Mouse (Mus musculus): ENCODE measurements around the gene Grid1. TPM values are rescaled to one million over a fixed set of nuclear protein-coding genes. Genes with fewer than 3 reads are reported as not detected.
A peak's percentile ranks its signal among the peaks of the same experiment; 100 is the strongest.

Grid1 gene
- polyA plus RNA-seq (2015; fragmentation: Nextera tagmentation; extraction: Ambion mirVana): 0.05 and 0.08 TPM in 2 replicates

DNA sequence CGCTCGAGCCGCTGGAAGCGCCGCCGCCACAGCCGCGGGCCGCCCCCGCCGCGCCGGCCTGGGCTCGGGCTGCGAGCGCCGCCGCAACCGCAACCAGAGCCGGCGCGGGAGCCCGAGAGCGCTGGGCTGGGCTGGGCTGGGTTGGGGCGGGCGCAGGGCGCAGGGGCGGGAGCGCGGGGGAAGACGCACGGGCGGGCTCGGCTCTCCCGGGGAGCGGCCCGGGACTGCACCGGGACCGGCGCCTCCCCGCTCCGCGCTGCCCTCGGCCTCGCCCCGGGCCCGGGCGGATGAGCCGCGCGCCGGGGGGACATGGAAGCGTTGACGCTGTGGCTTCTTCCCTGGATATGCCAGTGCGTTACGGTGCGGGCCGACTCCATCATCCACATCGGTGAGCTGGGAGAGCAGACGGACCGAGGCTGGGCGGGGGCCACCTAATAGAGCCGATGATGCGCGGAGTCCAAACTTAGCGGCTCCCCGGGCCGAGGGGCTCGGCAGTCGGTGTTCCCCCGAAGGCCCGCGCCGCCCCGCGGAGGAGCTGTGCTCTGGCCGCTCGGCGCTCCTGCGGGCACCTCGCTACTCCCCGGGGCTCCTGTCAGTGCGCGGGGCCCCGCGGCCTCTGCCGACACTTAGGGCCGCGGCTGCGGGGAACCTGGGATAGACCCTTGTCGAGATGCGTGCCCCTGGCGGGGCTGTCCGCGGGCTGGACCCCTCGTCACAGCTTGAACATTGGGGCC, at the start of gene Grid1:
TSS of gene Grid1 (plus strand) at position 190 of the 734 bp plus-strand sequence.
- DNase-seq (ENCODE audit: low spot score): no peak

DNA sequence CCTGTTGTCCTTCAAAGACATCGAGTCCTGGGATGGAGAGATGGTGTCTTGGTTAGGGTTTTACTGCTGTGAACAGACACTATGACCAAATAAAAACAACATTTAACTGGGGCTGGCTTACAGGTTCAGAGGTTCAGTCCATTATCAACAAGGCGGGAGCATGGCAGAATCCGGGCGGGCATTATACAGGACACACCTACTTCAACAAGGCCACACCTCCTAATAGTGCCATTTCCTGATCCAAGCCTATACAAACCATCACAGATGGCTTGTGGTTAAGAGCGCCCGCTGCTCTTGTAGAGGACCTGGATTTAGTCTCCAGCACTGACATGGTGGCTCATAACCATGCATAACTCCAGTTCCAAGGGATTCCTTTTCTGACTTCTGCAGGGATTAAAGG, 49.4 kb upstream of the Grid1 start:
- DNase-seq (ENCODE audit: low spot score): no peak

DNA sequence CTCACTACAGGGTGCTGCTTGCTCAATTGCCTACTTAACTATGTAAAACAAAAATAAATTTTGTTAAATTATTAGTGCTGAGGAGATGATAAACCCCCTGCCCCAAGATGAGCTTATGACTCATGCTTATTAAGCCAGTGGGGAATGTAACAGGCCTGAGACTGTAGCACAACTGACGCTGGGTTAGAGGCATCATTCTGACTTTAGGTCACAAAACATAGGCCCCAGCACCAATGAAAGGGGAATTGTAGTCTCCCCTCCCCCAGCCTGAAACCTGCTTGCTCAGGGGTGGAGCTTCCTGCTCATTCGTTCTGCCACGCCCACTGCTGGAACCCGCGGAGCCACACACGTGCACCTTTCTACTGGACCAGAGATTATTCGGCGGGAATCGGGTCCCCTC, 48.3 kb upstream of the Grid1 start:
- DNase-seq (ENCODE audit: low spot score): peak; percentile 64

DNA sequence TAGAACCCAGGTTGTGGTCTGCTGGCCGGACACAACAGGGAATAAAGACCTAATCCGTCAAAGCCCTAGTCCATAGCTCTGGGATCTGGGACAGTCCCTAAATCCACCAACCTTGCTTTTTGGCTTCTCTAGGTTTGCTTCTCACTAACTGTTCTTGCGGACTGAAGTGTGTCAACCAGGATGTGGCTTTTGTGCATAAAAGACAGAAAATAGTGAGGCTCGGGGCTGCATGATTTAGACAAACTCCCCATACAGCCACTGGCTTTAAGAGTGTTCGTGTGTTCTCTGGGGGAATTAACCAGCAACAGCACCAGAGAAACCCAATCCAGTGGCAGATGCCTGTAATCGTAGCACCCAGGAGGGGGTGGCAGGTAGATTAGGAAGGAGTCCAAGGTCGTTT, 47.8 kb upstream of the Grid1 start:
- DNase-seq (ENCODE audit: low spot score): peak; percentile 76

DNA sequence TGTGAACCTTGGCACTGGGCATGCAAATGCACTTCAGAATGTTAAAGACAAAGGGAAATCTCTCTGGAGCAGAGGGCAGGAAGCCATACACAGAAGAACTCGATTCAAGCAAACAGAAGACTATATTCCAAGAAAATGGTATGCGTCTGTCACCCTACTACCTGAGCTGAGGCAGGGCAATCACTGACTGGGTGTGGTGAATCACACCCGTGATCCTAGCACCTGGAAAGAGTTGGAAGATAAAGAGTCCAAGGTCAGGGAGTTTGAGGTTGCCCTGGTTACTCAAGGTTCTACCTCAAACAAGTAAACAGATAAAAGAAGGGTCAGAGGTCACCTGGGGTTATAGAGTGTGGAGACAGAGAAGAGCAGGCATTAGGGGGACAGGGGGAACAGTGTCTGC, 46.2 kb upstream of the Grid1 start:
- no peak for DNase-seq (ENCODE audit: low spot score)

DNA sequence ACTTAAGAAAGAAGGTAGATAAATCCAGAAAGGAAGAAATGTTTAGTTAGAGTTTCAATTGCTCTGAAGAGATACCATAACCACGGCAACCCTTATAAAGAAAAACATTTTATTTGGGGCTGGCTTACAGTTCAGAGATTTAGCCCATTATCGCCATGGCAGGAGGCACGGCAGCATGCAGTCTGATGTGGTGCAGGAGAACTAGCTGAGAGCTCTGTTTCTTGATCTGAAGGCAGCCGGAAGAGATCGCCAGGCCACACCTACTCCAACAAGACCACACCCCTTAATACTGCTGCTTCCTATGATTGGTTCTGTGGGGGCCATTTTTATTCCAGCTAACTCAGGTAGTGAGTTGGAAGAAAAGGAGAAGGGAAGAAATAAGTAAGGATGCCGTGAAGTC, 45.7 kb upstream of the Grid1 start:
- no peak for DNase-seq (ENCODE audit: low spot score)

DNA sequence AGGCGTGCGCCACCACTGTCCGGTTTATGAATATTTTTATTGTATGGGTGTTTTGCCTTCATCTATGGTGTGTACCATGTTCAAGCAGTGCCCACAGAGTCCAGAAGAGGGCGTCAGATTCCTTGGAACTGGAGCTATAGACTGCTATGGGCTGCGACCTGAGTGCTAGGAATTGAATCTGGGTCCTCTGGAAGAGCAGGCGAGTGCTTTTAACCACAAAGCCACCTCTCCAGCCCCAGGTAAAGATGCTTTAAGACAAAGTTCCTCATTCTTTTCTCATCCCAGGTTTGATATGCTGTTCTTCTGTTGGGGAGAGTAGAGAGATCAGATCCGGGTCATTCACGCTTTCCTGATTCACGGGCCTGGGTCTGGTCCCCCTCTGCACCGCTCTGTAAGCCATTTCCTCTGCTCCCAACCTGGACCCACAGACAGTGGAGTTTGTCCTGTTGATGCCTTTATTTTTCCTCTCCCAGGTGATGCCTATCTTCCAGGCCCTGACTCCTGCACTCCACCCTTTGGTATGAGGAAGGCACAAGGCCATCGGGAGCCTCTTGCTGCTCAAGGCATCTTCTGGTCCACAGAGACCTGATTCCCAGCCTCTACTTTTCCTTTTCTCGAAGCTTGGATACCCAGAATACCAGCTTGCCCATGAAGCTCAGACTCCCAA, 43.1 kb upstream of the Grid1 start:
- no peak for DNase-seq (ENCODE audit: low spot score)

DNA sequence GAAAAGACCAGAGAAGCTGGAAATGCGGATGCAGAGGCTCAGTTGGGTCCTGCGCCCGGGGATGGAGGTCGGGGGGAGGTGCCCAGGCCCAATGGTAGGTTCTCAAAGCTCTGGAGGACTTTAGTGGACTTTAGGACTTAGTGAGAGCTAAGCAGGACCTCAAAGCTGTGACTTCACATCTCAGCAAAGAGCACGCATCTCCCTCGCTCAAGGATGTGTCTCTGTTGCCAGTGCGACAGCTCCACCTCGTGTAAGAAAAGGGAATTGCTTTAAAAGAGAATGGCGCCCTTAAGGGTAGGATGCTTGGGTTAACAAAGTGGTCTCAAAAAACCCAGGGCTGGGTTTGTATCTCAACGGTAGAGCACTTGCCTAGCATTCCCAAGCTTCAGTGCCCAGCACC, 42.1 kb upstream of the Grid1 start:
- peak; percentile 88 for DNase-seq (ENCODE audit: low spot score)

DNA sequence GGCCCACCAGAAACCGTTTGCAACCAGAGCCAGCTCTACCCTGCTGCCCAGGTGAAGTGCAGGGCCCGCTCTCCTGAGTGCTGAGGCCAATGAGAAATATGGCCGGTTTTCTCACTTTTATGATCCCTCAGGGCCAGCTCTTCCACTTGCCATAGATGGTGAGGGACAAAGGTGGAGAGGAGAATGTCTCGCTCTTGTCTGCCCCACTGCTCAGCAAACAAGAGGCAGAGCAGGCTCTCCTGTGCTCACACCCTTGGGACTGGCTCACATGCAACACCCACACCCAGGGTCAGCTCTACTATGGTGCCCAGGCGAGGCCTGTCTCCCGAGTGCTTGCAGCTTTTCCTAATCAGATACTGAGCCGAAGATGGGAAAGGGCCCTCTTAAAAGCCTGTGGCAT, 41.1 kb upstream of the Grid1 start:
- no peak for DNase-seq (ENCODE audit: low spot score)

DNA sequence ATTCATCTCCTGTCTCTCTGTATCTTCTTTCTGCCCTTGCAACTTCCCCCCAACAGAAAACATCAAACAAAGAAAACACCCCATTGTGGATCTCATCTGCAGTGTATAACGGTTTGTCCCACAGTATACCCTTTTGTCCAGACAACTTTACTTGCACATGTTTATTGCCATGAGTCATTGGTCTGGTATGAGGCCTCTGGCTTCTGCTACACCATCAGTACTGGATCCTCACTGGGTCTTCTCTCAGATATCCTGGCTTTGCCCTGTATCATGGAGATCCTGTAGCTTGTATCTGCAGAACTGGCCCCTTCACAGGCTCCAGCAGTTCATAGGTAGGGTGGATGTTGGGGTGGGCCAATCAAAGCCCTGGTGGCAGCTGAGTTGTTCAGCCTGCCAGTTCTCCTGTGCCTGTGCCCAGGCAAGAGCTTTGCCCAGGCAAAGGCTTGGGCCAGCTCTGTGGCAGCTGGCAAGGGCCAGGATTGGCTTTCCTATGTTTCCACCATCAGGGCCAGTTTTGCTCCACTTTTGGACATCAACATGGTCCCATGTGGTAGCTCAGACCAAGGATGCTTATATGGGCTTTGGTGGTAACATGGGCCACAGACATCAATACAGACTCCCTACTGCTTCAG, 26.4 kb upstream of the Grid1 start:
- no peak for DNase-seq (ENCODE audit: low spot score)

DNA sequence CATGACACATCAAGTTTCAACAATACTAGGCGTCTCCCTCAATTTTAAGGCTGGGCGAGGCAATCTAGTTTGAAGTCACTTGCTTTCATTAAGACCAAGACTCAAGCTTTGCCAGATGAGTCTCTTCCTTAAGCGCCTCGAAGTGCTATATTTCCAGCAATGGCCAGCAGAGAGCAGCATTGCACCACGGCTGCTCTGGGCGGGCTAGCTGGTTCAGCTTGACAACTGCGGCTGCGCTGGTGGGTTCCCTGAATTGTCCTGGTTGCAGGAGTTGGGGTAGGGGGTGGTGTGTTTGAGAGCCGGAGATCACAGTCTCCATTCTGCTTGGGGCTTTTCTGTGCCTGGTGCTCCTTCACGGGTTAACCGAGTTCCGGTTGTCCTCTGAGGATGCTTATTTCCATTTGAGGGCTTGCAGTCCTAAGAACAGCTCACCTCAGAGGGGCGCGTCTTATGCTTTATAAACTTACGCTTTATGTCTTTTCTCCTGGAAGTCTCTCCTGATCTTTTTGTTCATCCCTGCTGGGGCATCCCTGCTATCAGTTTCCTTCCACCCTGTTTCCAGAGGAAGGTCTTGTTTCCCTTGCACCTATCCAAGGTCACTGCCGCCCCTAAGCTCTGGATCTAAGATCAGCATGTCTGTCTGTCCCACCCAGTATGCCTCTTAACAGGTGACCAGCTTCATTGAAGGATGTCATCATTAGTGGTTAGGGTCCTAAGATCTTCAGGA, 9.0 kb upstream of the Grid1 start:
- DNase-seq (ENCODE audit: low spot score): peak; percentile 66

DNA sequence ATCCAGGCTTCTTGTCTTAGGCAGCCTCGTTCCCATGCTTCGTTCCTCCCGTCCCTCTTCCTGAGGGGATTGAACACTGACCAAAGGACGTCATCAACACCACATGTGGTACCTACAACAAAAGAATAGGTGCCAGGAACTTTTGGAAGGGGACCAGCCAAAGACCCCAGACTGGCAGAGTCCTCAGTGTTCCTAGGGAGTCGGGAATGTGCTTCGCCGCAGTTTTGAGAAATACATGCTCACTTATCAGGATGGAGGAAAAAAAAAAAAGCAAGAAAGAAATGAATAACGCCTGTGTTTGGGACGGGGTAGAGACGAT, 8.5 kb upstream of the Grid1 start:
- no peak for DNase-seq (ENCODE audit: low spot score)

DNA sequence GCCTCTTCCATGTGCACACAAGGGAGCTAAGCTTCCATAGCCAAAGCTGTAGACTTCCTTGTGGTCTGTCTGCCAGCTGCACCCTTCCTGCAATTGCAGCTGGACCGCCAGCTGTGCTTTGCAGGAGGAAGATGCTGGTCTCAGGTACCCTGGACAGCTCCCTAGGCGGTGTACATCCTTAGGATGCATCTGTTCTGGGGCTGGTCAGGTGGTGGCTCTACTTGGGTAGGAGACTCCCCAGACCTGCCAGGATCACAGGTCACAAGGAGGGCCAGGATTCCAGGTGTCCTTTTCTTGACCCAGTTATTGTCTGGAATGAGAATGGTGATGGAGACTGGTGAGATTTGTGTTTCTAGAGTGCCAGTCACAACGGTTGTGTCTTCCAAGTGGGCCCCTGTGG, 3.6 kb upstream of the Grid1 start:
- DNase-seq (ENCODE audit: low spot score): no peak

DNA sequence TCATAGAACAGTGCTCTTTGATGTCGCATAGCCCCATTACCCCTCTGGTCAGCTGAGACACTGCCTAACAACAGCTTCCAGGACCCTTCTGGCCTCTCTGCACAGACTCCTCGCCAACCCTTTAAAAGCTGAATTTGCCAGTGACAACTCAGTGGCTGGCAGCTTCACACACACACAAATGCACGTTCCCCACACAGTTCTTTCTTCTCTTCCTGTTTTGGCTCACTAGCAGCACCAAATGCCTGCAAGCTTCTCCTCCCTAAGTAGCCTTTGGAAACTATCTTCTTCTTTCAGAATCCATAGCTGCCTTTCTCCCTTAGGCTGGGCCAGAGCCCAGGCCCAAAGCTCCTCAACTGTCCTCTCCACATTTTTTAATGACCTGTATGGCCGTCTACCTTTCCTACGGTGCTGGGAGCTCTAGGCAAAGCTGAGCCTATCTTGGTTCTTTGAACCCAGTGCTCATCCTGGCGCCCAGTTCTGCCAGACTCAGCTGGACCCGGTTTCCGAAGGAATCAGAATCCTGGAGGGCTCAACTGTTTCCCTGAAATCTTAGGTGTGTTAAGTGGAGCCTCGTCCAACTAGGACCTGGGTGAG, 1.4 kb upstream of the Grid1 start:
- DNase-seq (ENCODE audit: low spot score): no peak

DNA sequence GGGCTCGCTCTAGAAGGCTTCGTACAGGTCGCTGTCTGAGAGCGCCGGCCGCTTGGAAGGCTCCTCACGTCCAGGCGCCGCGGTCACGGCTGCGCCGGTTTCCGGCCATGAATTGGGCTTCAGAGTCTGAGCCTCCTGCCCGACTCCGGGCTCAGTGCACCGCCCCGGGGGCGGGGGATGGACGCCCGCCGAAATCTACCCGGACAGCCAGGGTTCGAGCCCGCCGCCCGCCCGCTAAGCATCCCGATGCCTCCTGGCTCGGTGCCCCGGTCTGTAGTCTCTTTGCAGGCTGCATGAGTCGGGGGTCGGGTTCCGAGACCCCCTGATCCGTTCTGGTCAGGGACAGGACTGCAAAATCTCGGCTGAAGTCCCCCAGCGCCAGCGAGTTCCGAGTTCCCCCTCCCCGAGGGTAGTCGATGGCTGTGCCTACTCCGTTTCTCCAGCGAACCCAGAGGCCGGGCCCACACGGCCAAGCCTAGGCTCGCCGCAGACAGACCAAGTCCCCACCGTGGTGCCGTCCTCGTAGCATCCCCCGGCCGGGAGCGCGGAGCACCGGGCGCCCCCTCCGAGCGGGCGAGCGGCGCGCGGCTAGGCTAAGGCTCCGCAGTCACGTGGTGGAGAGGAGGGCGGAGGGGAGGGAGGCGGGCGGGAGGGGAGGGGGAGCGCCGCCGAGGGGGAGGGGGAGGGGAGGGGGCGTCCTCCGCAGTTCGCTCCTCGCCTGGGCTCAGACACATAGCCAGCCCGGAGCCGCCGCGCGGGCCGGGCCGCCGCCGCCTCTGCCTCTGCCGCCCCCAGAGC, 588 bp upstream of the Grid1 start:
- no peak for DNase-seq (ENCODE audit: low spot score)

DNA sequence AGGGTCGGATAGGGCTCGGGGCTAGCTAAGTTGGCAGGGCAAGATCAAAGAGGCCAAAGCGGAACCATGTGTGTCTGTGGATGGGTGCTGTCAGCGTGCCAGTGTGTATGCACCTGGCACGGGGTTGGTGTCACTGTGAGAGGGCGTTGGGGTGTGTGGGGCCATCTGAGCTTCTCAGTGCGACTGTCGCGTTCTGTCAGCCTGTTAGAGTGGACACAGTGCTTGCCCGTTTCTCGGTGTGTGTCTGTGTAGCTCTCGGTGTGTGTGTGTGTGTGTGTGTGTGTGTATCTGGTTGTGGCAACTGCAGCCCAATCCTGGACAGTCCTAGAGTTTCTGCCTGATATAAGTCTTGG, 721 bp downstream of the Grid1 start:
- no peak for DNase-seq (ENCODE audit: low spot score)

DNA sequence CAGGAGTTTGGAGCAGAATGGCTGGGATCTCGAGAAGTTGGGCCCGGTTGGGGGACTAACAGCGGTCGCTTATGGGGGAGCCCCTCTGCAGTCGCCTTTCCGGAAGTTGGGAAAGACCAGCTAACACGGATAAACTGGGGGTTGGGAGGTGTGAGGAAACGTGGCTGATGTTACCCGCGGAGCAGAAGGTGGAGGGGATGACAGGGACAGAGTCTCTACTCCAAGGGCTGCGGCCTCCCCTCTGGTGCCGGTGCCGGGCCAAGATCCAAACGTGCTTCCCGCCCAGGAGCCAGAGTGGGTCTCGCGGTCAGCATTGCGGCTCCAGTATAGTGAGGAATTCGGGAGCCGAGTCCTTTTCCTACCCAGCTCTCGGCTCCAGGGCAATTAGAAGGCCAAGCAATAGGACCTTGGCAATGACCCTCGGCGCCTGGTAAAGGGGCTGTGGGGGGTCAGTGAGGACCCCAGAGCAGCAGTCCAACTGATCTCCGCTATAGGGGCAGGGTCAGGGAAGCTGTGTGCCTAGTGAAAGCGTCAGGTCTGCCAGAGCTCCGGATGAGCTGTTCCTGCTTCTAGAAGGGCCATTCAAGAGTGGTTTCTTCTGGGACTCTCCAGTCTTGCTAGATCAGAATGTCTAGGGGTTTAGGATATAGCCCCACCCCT, 1.4 kb downstream of the Grid1 start:
- DNase-seq (ENCODE audit: low spot score): no peak

DNA sequence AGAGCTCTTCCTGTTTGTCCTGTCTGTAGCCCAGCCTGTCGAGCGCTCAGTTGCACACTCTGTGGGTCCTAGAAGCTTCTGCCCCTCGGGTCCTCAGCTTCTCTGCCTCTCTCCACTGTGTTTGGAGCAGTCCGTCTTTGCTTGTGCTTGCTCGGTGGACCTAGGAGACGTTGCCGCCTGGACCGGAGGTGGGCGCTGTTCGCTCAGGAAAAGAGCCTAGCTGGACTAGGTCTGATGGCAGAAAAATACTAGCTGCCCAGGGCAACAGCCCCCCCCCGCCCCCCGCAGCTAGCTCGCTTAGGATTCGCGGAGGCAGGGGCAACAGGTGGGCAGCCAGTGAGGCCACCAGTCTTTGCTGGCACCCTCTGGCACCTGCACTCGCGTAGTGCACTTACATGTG, 3.2 kb downstream of the Grid1 start:
- no peak for DNase-seq (ENCODE audit: low spot score)

DNA sequence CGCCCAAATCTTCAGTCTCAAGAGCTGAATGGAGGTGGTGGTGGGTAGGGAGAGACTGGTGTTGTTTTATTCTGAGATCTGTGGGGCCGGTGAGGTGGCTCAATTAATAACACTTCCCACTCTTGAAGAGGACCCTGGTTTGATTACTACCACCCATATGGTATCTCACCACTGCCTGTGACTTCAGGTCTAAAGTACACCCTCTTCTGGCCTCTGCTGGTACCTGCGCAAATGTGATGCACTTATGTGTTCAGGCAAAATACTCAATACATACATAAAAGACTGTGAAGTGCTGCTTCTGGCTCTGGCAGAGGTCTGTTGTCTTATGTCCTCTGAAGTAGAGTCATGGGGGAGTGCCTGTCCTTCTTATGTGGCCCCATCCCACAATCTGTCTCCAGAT, 4.3 kb downstream of the Grid1 start:
- no peak for DNase-seq (ENCODE audit: low spot score)

DNA sequence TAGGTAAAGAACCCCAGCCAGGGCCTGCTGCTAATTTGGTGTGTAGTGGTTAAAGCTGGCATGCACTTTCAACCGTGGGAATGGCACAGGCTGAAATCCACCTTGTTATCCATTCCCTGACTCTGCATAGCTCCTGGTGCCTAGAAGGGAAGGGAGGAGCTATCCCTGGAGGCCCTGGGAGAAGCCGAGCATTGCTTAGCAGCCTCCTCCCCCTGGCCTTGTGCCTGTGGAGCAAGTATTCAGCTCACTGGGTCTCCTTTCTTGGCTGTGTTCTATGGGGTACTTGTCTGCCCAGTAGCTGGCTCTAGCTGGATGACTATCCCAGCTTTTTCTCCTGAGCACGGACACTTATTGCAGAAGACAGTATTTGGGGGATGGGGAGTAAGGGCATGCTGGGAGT, 6.0 kb downstream of the Grid1 start:
- DNase-seq (ENCODE audit: low spot score): no peak

DNA sequence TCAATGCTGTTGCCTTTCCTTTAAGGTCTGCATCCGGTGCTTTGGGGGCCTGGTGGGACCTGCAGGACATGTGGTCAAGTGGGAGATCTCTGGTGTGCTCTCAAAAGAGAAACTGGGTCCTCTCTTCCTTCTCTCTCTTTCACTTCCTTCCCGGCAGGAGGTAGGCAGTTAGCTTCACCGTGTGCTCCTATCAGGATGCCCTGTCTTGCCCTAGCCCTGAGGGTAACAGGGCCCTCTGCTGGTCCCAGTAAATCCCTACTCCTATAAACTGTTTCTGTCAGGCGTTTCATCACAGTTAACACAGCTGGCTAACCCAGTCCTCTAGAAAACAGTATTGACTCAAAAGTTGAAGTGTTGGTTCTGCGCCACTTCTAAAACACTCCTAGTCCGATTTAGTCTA, 9.9 kb downstream of the Grid1 start:
- DNase-seq (ENCODE audit: low spot score): no peak

Measured in thymus, postnatal 0 days (tissue).